In the genomic region with DNA sequence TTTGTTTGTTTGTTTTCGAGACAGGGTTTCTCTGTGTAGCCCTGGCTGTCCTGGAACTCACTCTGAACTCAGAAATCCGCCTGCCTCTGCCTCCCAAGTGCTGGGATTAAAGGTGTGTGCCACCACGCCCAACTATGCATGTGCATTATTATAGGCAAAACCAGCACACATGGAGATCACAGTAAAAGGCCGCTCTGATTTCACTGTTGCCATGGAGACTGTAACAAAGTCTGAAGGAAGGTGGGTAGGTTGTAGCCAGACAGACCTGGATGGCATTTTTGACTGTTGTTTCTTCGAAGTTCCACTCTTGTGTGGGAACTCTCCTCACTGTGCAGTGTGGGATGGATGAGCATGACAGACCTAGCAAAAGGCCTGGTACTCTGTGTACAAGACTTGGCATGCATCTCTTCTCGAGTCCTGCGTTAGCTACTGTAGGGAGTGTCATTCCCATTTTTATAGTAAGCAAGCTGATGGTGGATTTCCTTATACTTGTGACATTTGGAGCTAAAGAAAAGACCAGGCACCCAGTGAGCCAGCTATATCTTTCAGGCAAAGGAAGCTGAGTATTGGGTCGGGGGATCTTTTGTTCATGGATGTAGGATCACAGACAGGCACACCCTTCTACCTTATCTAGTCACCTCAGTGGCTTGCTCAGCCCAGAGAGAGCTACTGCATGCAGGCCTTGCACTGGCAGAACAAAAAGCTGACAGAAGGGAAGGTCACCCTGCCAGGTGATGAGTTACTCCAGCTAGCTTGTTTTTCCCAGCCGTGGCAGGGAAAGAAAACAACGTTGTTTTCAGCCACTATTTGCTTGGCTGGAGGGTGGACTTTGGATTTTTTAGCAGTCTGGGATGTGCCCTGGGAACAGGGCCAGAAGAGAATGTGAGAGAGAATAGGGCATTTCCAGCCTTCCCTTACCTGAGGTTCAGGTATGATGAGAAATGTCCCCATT, we compare ENCODE assay signal across 7 mouse cellular contexts. TPM values are rescaled to one million over a fixed set of nuclear protein-coding genes. Genes with fewer than 3 reads are reported as not detected.
A peak's percentile ranks its signal among the peaks of the same experiment; 100 is the strongest.
DNase-seq lines count a peak whose midpoint lies in the region; ATAC-seq and TF ChIP-seq lines count a peak whose summit lies in the region.

No protein-coding gene starts in this region.

- peak overlapping the region; percentile 82 for H3K4me2 ChIP-seq in kidney, embryonic 14.5 days (replicated peaks; ENCODE audit: low read depth, low read length)
- H3K4me2 ChIP-seq in myocyte (ENCODE audit: low read depth), result peak overlapping the region; percentile 96

- H3K9me3 ChIP-seq in forebrain, embryonic 10.5 days, result no peaks in the 10 kb centered on the region
- no peaks in the 10 kb centered on the region for H3K9me3 ChIP-seq in kidney, embryonic 14.5 days (ENCODE audit: control insufficient read depth, low read length)

- no peak for ATAC-seq in kidney, embryonic 14.5 days (ENCODE audit: low FRiP score, low TSS enrichment)

- peak overlapping the region; percentile 96 for H3K4me3 ChIP-seq in forebrain, embryonic 10.5 days
- peak overlapping the region; percentile 90 for H3K4me3 ChIP-seq in kidney, embryonic 14.5 days (ENCODE audit: low read length)
- peak overlapping the region; percentile 77 for H3K4me3 ChIP-seq in myocyte

- H3K27ac ChIP-seq in forebrain, embryonic 10.5 days, result peak overlapping the region; percentile 96
- H3K27ac ChIP-seq in kidney, embryonic 14.5 days (ENCODE audit: low read depth, low read length), result peak overlapping the region; percentile 98; the same call in 1 of the 2 replicates

- H3ac ChIP-seq in myocyte (ENCODE audit: control insufficient read depth, insufficient read length), result no peak overlapping the region

- no peaks in the 10 kb centered on the region for H3K27me3 ChIP-seq in forebrain, embryonic 10.5 days (ENCODE audit: poor library complexity, severe bottlenecking)
- no peaks in the 10 kb centered on the region for H3K27me3 ChIP-seq in kidney, embryonic 14.5 days (ENCODE audit: control insufficient read depth, insufficient read depth, low read length)
- H3K27me3 ChIP-seq in myocyte (ENCODE audit: control insufficient read depth, insufficient read depth, insufficient read length), result no peaks in the 10 kb centered on the region

- peaks cover 49% of the 10 kb centered on the region for H3K4me1 ChIP-seq in forebrain, embryonic 10.5 days
- H3K4me1 ChIP-seq in kidney, embryonic 14.5 days (ENCODE audit: control insufficient read depth, insufficient read depth, low read length), result peaks cover 18% of the 10 kb centered on the region

- H3K79me2 ChIP-seq in myocyte (ENCODE audit: control insufficient read depth, insufficient read depth), result peaks cover 24% of the 10 kb centered on the region

- peak; percentile 22 for DNase-seq in retina, postnatal 1 day
- DNase-seq in retina, embryonic 14.5 days (ENCODE audit: low spot score), result no peak
- DNase-seq in forebrain, embryonic 10.5 days (ENCODE audit: extremely low spot score, low spot score), result no peak
- DNase-seq in adrenal gland, postnatal 4 days (ENCODE audit: low spot score in 2 of 2), result no peak
- DNase-seq in Muller cell, postnatal 12 days (ENCODE audit: inconsistent ontology term), result no peak

- H3K9ac ChIP-seq in kidney, embryonic 14.5 days (ENCODE audit: low read depth, low read length), result peak overlapping the region; percentile 84

- WGBS in forebrain, embryonic 10.5 days, result 82% methylated on average over 10 of the region's 10 CpGs
- 79% methylated on average over 10 of the region's 10 CpGs for WGBS in kidney, embryonic 14.5 days

- H3K36me3 ChIP-seq in forebrain, embryonic 10.5 days (replicated peaks), result 0 out of 2 replicates have a peak, but pooled peaks cover 4% of the 10 kb centered on the region
- H3K36me3 ChIP-seq in kidney, embryonic 14.5 days (ENCODE audit: control insufficient read depth, insufficient read depth, low read length), result no peaks in the 10 kb centered on the region; the same call in 1 of the 2 replicates
- H3K36me3 ChIP-seq in myocyte (ENCODE audit: control insufficient read depth, insufficient read depth), result no peaks in the 10 kb centered on the region

- TF ChIP-seq POLR2A in myocyte (IDR thresholded peaks at IDR 0.05; ENCODE audit: insufficient read length, low read depth), result no peak

TF ChIP-seq in myocyte, 11 proteins besides CTCF, POLR2A, EP300 and RAD21:
- TF ChIP-seq POLR2AphosphoS2 (IDR thresholded peaks at IDR 0.05; ENCODE audit: insufficient read length, low read depth), result peak; percentile 9
- TF ChIP-seq REST (IDR thresholded peaks at IDR 0.05; ENCODE audit: insufficient read depth, insufficient read length), result no peak

RNA-seq across cellular contexts. Expression of gene Ubald1, which starts 1.6 kb away (rescaled TPM):
- 27.3 and 28.1 TPM in 2 replicates for polyA plus RNA-seq in forebrain, embryonic 10.5 days (2016; fragmentation: Nextera tagmentation; extraction: Ambion mirVana)
- 37.2 and 39.7 TPM in 2 replicates for polyA plus RNA-seq in kidney, embryonic 14.5 days (2014; fragmentation: Nextera tagmentation; extraction: Ambion mirVana)
- polyA plus RNA-seq in myocyte (2012; fragmentation: generic; extraction: Trizol), result 79.5 TPM
- 10 to 100 TPM; 32.7 to 36.3 TPM for total RNA-seq in adrenal gland, postnatal 4 days (2021)

RNA-seq across cellular contexts. Expression of gene Mgrn1, which starts 4.4 kb away (rescaled TPM):
- 66.2 and 66.3 TPM in 2 replicates for polyA plus RNA-seq in forebrain, embryonic 10.5 days (2016; fragmentation: Nextera tagmentation; extraction: Ambion mirVana)
- polyA plus RNA-seq in kidney, embryonic 14.5 days (2014; fragmentation: Nextera tagmentation; extraction: Ambion mirVana), result 54.0 and 89.2 TPM in 2 replicates
- polyA plus RNA-seq in myocyte (2012; fragmentation: generic; extraction: Trizol), result 59.3 TPM
- total RNA-seq in adrenal gland, postnatal 4 days (2021), result 10 to 100 TPM; 91.7 to 96.1 TPM

RNA-seq across cellular contexts. Expression of gene 4930562C15Rik, which starts 46.5 kb away (rescaled TPM):
- polyA plus RNA-seq in forebrain, embryonic 10.5 days (2016; fragmentation: Nextera tagmentation; extraction: Ambion mirVana), result 0.22 and 0.25 TPM in 2 replicates
- polyA plus RNA-seq in kidney, embryonic 14.5 days (2014; fragmentation: Nextera tagmentation; extraction: Ambion mirVana), result 0.89 TPM in 1 of 2 replicates, not detected in the other
- 0.08 TPM for polyA plus RNA-seq in myocyte (2012; fragmentation: generic; extraction: Trizol)
- under 1 TPM in 1 of 2 experiments, not detected in 1; 0.11 TPM for total RNA-seq in adrenal gland, postnatal 4 days (2021)

RNA-seq across cellular contexts. Expression of gene Nudt16l1, which starts 56.9 kb away (rescaled TPM):
- polyA plus RNA-seq in forebrain, embryonic 10.5 days (2016; fragmentation: Nextera tagmentation; extraction: Ambion mirVana), result 138 and 144 TPM in 2 replicates
- 153 and 160 TPM in 2 replicates for polyA plus RNA-seq in kidney, embryonic 14.5 days (2014; fragmentation: Nextera tagmentation; extraction: Ambion mirVana)
- 46.1 TPM for polyA plus RNA-seq in myocyte (2012; fragmentation: generic; extraction: Trizol)
- 100 to 1,000 TPM; 105 to 110 TPM for total RNA-seq in adrenal gland, postnatal 4 days (2021)
